Mouse (Mus musculus) liver, adult 2 months (tissue): Measurements from ENCODE around the gene Ulk4. TPM values are rescaled to one million over a fixed set of nuclear protein-coding genes. Genes with fewer than 3 reads are reported as not detected.

Experiments
- DNase-seq: peaks from one replicate; pipeline ENCODE4 v3.0.0-alpha.2; 2011; ENCODE audit warnings: low read depth, low spot score; ENCODE audit errors: extremely low read depth
- H3K27ac ChIP-seq: fragments of 200-500 bp; replicated peaks from 2 replicates; pipeline ENCODE4 v1.5.1; 2012; ENCODE audit warnings: low read depth, mild to moderate bottlenecking, control low read depth, inconsistent platforms, low read length; ENCODE audit not compliant: insufficient read depth
- H3K27me3 ChIP-seq: fragments of 200-500 bp; 2 replicates; pipeline ENCODE4 v1.6.1; 2012; ENCODE audit warnings: mild to moderate bottlenecking, moderate library complexity, low read length, inconsistent platforms; ENCODE audit not compliant: control insufficient read depth, insufficient read depth
- H3K36me3 ChIP-seq: fragments of 200-500 bp; 2 replicates; pipeline ENCODE4 v1.6.1; 2012; ENCODE audit warnings: low read length, inconsistent platforms; ENCODE audit not compliant: control insufficient read depth, insufficient read depth
- H3K4me1 ChIP-seq: fragments of 200-500 bp; 2 replicates; pipeline ENCODE4 v1.6.1; 2011; ENCODE audit warnings: low read length; ENCODE audit not compliant: control insufficient read depth, insufficient read depth
- H3K4me3 ChIP-seq: fragments of 200-500 bp; 2 replicates; pipeline ENCODE4 v1.5.1; 2011; ENCODE audit warnings: low read depth, mild to moderate bottlenecking, control low read depth, low read length, moderate library complexity; ENCODE audit not compliant: insufficient read depth
- H3K79me2 ChIP-seq: fragments of 200-500 bp; 2 replicates; pipeline ENCODE4 v1.6.1; 2012; ENCODE audit warnings: inconsistent platforms, mild to moderate bottlenecking, low read length, moderate library complexity; ENCODE audit not compliant: control insufficient read depth, insufficient read depth
- H3K9ac ChIP-seq: fragments of 200-500 bp; 2 replicates; pipeline ENCODE4 v1.6.1; 2012; ENCODE audit warnings: low read depth, mild to moderate bottlenecking, control low read depth, inconsistent platforms, low read length
- CTCF ChIP-seq: fragments of 200-500 bp; IDR thresholded peaks from 2 replicates; pipeline ENCODE4 v1.5.1; 2011; ENCODE audit warnings: low read depth, low read length, control low read depth
- POLR2A ChIP-seq: fragments of 200-500 bp; IDR thresholded peaks from 2 replicates; pipeline ENCODE4 v1.6.1; 2011; ENCODE audit warnings: low read length, control low read depth; ENCODE audit not compliant: insufficient read depth; ENCODE audit errors: extremely low read depth
- WGBS: fragments of 180-500 bp; shearing (Covaris S2); methylation state at CpG from one replicate; pipeline ENCODE4 v1.1.7; 2018; 5-methylcytosine and 5-hydroxymethylcytosine counted together
- polyA plus RNA-seq: library from polyadenylated mRNA; depleted of rRNA; stranded (reverse); fragments of >200 nt; gene quantifications from 2 replicates; pipeline ENCODE4 v1.2.3, GENCODE M21; 2012
- total RNA-seq: library from RNA; depleted of rRNA; stranded (reverse); fragments of >200 nt; gene quantifications from 2 replicates; pipeline ENCODE4 v1.2.3, GENCODE M21; 2014

Ulk4 gene
- total and polyA plus RNA-seq, 2 experiments, result under 0.01 to 0.24 TPM

- H3K4me1 ChIP-seq, result no peaks in the 10 kb centered on the region
- no peak overlapping the region for H3K4me3 ChIP-seq
- no peak overlapping the region for H3K27ac ChIP-seq
- no peak for TF ChIP-seq CTCF
- no peak for TF ChIP-seq POLR2A
- H3K27me3 ChIP-seq, result no peaks in the 10 kb centered on the region
- no peak for DNase-seq
- WGBS, result 60% methylated on average over 5 of the region's 5 CpGs
- H3K9ac ChIP-seq, result no peak overlapping the region
- H3K36me3 ChIP-seq, result no peaks in the 10 kb centered on the region
- no peaks in the 10 kb centered on the region for H3K79me2 ChIP-seq
Measured at GRCm38 (mm10) chr9:121122039-121122438, 155.0 kb downstream of the Ulk4 start.

GRCm38 (mm10) chr9:121117936-121118335, 159.1 kb downstream of the Ulk4 start:
- TF ChIP-seq POLR2A, result no peak
- no peak for TF ChIP-seq CTCF
- Histone ChIP-seq H3K27ac (no peak overlapping the region), H3K4me1 (no peaks in the 10 kb centered on the region), H3K9ac (no peak overlapping the region), H3K27me3 (no peaks in the 10 kb centered on the region), H3K36me3 (no peaks in the 10 kb centered on the region), H3K79me2 (no peaks in the 10 kb centered on the region), H3K4me3 (no peak overlapping the region)
- peak; percentile 33 for DNase-seq
- WGBS, result 46% methylated on average over 4 of the region's 4 CpGs

- no peak for TF ChIP-seq POLR2A
- WGBS, result 67% methylated on average over 1 of the region's 1 CpGs
- H3K4me3 ChIP-seq, result no peak overlapping the region
Measured at GRCm38 (mm10) chr9:121112131-121112530, 164.9 kb downstream of the Ulk4 start.

GRCm38 (mm10) chr9:121108110-121108509, 168.9 kb downstream of the Ulk4 start:
- TF ChIP-seq POLR2A (no peak), CTCF (peak; percentile 92)
- 11% methylated on average over 10 of the region's 10 CpGs for WGBS

More at GRCm38 (mm10) chr9:121112131-121112530, 164.9 kb downstream of the Ulk4 start:
- Histone ChIP-seq H3K36me3 (no peaks in the 10 kb centered on the region), H3K9ac (no peak overlapping the region), H3K27ac (no peak overlapping the region), H3K4me1 (no peaks in the 10 kb centered on the region), H3K27me3 (no peaks in the 10 kb centered on the region), H3K79me2 (no peaks in the 10 kb centered on the region)
- DNase-seq, result no peak

GRCm38 (mm10) chr9:121107643-121108042, 169.4 kb downstream of the Ulk4 start:
- no peaks in the 10 kb centered on the region for H3K36me3 ChIP-seq
- no peak overlapping the region for H3K4me3 ChIP-seq
- WGBS, result 57% methylated on average over 5 of the region's 5 CpGs
- no peak for DNase-seq
- TF ChIP-seq POLR2A (no peak), CTCF (no peak)
- no peaks in the 10 kb centered on the region for H3K79me2 ChIP-seq
- no peaks in the 10 kb centered on the region for H3K4me1 ChIP-seq
- no peaks in the 10 kb centered on the region for H3K27me3 ChIP-seq
- H3K27ac ChIP-seq, result no peak overlapping the region
- no peak overlapping the region for H3K9ac ChIP-seq

More at GRCm38 (mm10) chr9:121108110-121108509, 168.9 kb downstream of the Ulk4 start:
- Histone ChIP-seq H3K27me3 (no peaks in the 10 kb centered on the region), H3K4me3 (no peak overlapping the region), H3K27ac (no peak overlapping the region), H3K79me2 (no peaks in the 10 kb centered on the region), H3K36me3 (no peaks in the 10 kb centered on the region), H3K9ac (no peak overlapping the region), H3K4me1 (no peaks in the 10 kb centered on the region)
- peak; percentile 42 for DNase-seq

- TF ChIP-seq CTCF (no peak), POLR2A (no peak)
- DNase-seq, result no peak
- Histone ChIP-seq H3K4me3 (no peak overlapping the region), H3K27ac (no peak overlapping the region), H3K36me3 (no peaks in the 10 kb centered on the region), H3K79me2 (no peaks in the 10 kb centered on the region), H3K9ac (no peak overlapping the region), H3K4me1 (no peaks in the 10 kb centered on the region), H3K27me3 (no peaks in the 10 kb centered on the region)
- WGBS, result 49% methylated on average over 11 of the region's 11 CpGs
Measured at GRCm38 (mm10) chr9:121107101-121107500, 169.9 kb downstream of the Ulk4 start.
